Mouse (Mus musculus) frontal cortex, adult 2 months (tissue): ENCODE data around the gene Psen1. TPM values are rescaled to one million over a fixed set of nuclear protein-coding genes. Genes with fewer than 3 reads are reported as not detected.

Experiments used
- DNase-seq, 2 experiments: peaks; one replicate each; pipeline ENCODE4 v3.0.0; 2022; ENCODE audit warnings: low spot score in 1 of 2; ENCODE audit errors: extremely low spot score in 1 of 2
- polyA plus RNA-seq: library from polyadenylated mRNA; depleted of rRNA; stranded (reverse); fragments of >200 nt; gene quantifications from 2 replicates; pipeline ENCODE4 v1.2.3, GENCODE M21; 2012; rRNA removed

Gene Psen1
- 34.8 and 35.7 TPM in 2 replicates for polyA plus RNA-seq

GRCm38 (mm10) chr12:83687934-83688315, at the start of gene Psen1:
Gene Psen1, plus strand, starts transcription at chr12:83688152.
- DNase-seq = peak; percentile 84 to 95

GRCm38 (mm10) chr12:83641233-83641632, 46.7 kb upstream of the Psen1 start:
- DNase-seq = no peak

DNA sequence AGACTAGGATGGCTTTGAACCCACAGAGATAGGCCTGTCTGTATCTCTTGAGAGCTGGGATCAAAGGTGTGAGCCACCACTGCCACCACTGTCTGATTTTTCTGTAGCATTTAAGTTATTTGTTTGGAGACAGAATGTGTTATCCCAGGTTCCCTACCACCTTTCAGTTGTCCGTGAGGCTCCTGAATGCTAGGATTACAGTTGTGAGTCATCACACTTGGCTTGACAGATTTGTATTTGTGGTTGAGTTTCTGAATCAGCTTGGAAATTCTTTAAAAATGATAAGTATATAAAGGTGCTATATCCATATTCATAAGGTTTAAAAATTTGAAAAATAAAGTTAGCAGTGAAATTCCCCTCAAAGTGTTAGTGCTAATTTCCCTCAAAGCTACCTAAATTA, 44.8 kb upstream of the Psen1 start:
- DNase-seq = no peak

GRCm38 (mm10) chr12:83650346-83650745, 37.6 kb upstream of the Psen1 start:
- no peak for DNase-seq

- no peak for DNase-seq
Observed at GRCm38 (mm10) chr12:83651414-83651813, 36.5 kb upstream of the Psen1 start.

DNA sequence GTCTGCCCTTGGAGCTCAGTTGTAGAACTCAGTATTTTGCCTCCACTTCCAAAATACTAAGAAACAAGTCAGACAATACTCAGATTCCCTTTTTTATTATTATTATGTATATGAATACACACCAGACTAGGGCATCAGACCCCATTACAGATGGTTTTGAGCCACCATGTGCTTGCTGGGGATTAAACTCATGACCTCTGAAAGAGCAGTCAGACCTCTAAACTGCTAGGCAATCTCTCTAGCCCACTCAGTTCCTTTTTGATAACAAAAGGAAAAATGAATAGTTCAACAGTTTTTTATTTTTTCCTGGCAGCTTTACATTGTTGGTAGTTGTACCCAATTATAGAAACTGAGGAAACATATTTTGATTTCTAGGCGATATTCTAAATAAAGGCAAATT, 2.5 kb upstream of the Psen1 start:
- DNase-seq = no peak

DNA sequence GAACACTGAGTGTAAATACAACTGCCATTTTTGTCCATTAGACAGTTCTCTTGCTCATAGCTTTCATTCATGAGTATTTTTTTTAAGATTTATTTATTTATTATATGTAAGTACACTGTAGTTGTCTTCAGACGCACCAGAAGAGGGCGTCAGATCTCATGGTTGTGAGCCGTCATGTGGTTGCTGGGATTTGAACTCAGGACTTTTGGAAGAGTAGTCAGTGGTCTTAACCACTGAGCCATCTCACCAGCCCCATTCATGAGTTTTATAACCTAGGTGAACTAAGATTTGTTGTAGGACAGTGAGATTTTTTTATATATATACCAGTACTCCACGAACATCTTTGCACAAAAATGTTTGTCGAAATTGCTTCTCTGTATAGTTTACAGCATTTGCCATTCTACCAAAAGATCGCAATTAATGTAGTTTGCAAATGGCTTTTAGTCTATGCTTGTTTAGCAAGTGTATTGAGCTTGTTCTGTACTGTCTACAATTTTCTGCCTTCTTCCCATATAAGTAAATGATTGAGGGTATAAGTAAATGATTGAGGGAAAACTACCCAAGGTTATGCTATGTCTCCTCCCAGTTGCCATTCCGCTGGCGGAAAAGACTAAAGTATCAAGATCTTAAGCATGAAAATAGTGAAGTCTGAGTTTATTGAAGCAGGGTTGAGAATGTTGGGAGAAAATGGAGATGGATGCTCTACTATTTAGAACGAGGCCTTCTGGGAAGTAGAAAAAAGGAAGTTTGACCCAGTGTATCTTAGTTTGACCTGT, 1.2 kb upstream of the Psen1 start:
- DNase-seq = no peak

DNA sequence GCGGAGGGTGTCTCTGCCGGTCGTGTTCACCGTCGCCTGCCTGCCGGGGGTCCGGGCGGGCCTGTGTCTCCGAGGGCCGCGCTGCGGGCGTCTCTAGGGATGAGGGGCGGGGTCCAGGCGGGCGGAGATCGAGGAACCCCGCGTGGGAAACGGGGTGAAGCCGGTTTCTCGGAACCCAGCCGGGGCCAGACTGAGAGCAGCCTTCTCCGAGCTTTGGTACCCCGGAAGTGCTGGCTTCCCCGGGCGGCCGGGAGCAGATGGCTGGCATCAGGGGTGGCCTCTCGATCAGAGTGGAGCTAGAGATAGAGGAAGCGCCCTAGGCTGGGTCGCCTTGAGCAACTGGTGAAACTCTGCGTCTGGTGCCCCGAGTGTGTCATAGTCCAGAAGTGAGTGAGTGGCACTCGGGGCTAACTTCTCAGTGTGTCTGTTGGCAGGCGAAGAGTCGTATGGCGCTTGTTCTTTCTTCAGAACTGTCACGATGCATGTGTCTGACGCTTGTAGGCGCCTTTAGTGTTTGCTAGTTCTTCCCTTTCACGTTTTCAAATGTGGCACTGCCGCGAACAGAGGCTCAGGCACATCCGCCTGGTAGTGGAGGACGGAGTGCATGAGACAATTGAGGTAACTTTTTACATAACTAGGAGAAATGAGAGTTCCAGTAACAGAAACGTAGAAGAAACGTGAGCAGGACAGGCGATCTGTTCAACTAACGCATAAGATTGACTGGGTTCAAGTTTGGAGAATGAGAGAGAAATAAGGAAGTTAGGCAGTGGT, 549 bp downstream of the Psen1 start:
- DNase-seq = peak; percentile 38 to 67

- no peak for DNase-seq
Observed at GRCm38 (mm10) chr12:83689087-83689432, 1.1 kb downstream of the Psen1 start.

DNA sequence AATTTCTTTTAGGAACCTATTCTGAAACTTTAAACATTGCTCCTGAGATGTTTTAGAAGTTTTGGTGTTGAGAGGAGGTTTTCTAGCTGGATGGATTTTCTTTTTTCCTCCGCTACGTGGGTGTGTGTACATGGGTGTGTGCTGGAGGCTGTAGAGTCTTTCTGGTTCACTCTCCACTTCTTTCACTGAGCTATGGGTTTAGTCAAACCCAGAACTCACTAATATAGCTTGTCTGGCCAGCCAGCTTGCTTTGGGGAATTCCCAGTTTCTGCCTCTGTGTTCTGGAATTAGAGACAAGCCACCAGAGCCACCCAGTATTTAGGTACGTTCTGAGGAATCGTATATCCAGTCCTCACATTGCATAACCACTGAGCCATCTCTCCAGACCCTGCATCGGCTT, 6.1 kb downstream of the Psen1 start:
- DNase-seq = no peak

GRCm38 (mm10) chr12:83694669-83695068, 6.7 kb downstream of the Psen1 start:
- DNase-seq = no peak

GRCm38 (mm10) chr12:83698637-83699036, 10.7 kb downstream of the Psen1 start:
- no peak for DNase-seq

DNA sequence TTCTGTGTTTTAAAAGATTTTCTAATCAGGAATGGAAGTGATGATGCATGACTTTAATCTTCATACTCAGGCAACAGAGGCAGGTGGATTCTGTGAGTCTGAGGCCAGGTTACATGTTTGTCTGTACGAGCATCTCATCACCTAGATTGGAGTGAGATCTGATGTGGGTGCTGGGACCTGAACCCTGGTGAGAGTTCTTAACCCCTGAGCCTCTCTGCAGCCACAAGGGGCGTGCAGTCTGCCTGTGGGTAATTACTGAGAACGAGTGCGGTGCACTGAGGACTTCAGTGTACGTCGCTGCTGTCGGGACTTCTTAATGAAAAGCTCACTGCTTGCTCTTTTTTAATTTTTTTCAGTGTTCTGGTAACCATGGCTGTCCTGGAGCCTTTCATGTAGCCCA, 13.7 kb downstream of the Psen1 start:
- no peak for DNase-seq

DNA sequence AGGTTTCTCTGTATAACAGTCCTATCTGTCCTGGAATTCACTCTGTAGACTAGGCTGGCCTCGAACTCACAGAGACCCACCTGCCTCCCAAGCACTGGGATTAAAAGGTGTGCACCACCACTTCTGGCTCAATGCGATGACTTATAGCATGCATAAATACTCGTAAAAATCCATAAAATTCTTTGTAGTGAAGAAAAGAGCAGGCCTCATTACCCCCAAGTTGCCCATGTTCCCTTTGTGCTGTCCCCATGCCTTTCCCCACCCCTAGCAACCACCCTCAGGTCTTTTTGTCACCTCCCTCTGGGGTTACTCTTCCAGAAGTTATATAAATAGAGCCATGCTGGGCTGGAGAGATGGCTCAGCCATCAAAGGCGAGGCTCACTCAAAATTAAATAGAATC, 14.8 kb downstream of the Psen1 start:
- no peak for DNase-seq

- no peak for DNase-seq
Observed at GRCm38 (mm10) chr12:83706951-83707350, 19.0 kb downstream of the Psen1 start.

DNA sequence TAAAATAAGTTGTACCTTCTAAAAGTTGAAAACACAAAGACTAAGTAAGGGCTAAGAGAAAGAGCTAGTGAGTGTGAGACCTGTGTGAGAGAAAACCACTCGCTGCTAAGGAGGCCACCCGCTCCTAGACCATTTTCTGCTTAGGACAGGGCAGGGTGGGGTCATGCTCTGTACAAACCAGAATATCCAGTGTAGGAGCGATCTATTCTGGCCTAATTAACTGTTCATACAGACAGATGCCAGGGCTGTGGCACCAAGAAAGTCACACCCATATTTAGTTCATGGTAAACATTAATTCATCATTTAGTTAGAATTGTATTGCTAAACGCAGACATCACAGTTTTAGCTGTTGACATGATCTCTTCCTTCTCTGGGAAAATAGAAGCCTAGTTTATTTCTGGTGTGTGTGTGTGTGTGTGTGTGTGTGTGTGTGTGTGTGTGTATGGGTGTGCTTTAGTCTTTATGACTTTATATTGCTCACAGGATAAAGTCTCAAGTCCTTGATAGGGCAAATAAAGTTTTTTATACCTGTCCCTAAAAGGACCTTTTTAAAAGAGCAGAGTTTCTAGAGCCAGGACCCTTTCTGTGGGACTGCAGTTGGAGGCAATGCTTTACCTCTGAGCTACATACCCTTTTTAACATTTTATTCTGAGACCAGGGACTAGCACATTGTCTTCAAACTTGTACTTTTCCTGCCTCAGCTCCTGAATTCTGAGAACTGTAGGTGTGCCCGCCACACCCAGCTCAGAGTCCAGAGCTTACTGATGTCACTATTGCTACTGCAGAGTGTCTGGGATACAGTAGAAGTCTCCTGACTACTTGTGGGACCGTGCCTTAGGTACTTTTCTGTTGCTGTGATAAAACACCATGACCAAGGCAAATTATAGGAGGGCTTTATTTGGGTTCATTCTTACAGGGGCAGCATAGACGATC, 20.5 kb downstream of the Psen1 start:
- no peak for DNase-seq

- no peak for DNase-seq
Observed at GRCm38 (mm10) chr12:83709934-83710333, 22.0 kb downstream of the Psen1 start.

DNA sequence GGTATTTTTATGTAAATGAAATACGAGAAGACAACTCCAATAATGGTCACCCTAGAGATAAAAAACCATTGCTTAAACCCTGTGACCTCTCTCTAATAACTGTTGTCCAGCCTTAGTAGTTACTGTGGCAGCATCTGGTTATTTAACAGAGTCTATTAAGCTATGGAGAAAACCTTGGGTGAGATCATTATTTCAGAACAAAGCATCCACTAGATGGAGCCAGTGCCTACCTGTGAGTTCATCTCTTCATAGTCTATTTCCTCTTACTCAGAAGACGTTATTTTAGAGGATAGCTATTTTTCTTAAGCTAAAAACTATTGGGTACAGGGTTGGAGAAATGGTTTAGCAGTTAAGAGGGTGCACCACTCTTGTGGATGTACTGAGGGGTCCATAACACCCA, 25.8 kb downstream of the Psen1 start:
- DNase-seq = peak; percentile 37 to 90

- peak; percentile 25 to 72 for DNase-seq
Observed at GRCm38 (mm10) chr12:83716416-83717184, 28.6 kb downstream of the Psen1 start.

DNA sequence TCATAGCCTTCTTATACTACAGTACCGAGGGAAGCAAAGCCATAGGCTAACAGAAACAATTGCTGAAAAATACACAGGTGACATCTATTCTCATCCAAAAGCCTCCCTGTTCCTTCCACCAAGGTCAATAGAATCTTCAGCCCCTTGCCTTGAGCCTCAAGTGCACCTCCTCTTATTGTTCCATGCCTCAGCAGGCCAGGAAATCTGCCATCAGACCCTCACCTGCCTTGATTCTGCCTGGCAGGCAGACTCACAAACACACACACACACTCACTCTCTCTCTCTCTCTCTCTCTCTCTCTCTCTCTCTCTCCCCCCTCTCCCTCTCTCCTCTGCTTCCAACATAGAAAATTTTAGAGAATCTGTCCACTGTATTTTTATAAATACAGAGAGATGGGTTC, 31.5 kb downstream of the Psen1 start:
- DNase-seq = no peak
